Mouse (Mus musculus) gastrocnemius, postnatal 10 days (tissue): Measurements from ENCODE around the gene Rita1. TPM values are rescaled to one million over a fixed set of nuclear protein-coding genes. Genes with fewer than 3 reads are reported as not detected.

Experiments used
- DNase-seq: peaks from one replicate; pipeline ENCODE4 v3.0.0; 2021; ENCODE audit warnings: mixed read lengths
- total RNA-seq, 2 experiments: library from RNA; stranded (reverse); gene quantifications; 2 replicates each; pipeline ENCODE4 v1.2.3; 2021

Rita1 gene
- total RNA-seq, 2 experiments from 2014 or later, result 4.7 to 6.2 TPM

DNA sequence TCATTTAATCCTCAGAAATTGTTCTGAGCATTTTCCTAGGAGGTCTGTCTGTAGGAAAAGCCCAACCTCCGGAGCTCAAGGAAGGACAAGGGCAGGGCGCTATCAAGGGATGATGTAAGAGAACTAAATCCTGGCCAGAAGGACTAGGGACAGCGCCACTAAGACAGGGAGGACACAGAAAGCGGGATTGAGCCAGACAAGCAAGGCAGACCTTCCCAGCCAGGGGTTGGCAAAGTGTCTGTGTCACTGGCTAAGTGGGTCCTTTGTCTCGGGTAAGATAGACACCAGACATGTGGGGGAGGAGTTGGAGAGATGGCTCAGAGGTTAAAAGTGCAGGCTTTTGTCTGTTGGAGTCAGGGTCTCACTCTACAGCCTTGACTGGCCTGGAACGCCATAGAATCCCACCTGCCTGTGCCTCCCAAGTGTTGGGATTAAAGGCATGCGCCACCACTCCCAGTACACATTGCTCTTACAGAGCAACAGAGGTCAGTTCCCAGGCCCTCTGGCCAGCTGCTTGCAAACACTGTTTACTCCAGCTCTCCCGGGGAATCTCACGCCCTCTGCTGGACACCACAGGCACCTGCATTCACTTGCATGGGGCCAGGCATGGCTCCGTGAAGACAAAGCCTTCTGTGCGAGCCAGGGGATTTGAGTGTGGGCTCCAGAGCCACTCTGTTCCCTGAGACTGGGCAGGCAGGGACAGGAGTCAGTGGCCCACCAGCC, 11.3 kb downstream of the Rita1 start:
- no peak for DNase-seq

DNA sequence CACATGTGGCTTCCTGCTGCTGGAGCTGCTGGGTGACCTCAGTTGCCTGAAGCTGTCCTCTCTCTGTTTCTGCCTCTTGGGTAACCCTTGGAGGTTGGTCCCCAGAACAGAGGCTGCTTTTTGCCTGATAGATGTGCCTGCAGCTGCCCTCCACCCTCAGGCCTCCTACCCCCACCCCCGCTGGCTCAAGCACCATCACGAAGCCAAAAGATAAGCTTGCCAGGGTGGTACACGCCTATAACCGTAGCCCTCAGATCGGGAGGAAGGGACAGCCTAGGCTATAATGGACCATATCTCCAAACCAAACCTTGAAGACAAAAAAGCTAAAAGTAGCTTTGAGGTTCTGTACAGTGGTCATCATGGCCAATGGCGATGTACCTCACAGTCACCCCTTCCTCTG, 12.8 kb downstream of the Rita1 start:
- DNase-seq, result no peak

DNA sequence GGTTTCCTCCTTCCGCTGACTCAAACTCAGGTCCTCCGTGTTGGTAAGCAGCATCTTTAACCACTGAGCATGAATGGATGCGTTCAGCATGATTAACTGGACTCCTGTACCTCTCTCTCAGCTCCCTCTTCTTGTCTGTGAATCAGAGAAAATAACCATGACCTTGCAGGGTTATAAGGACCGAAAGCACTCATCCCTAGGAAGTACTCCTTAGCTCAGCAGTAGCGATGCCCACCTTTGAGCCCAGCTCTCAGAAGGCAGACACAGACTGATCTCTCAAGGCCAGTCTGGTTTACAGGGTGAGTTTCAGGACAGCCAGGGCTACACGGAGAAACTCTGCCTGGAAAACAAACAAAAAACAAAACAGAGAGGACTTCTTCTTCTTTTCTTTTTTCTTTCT, 17.9 kb downstream of the Rita1 start:
- no peak for DNase-seq

DNA sequence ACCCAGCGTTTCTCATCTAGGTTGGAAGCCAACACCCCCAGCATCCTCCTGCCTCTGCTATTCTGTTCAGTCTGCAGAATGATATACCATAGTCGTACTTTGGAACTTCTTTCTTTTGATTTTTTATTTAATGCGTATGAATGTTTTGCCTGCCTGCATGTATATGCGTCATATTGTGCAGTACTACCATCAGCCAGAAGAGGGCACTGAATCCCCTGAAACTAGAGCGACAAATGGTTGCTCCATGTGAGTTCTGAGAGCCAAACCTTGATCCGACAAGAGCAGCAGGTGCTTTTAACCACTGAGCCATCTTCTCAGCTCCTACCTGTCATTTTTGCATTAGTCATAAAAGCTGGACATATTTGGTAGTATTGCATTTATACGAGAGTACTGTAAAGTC, 20.2 kb downstream of the Rita1 start:
- DNase-seq, result no peak

DNA sequence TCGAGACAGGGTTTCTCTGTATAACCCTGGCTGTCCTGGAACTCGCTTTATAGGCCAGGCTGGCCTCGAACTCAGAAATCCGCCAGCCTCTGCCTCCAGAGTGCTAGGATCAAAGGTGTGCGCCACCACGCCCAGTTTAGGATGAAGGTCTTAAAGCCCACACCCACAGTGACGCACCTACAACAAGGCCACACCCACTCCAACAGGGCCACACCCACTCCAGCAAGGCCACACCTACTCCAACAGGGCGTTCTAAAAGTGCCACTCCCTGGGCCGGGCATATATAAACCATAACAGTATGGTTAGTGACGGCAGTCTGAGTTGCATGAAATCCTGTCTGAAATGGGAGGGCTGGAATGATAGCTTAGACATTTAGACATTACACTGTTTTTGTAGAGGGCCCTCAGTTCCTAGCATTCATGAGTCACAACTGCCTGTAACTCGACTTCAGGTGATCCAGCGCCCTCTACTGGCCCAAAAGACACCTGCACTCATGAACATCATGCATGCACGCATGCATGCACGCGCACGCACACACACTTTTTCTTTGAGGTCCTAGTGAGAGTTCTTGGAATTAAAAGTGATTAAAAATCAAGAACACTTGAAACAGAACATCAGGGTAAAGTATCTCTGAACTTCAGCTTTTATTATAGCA, 21.9 kb downstream of the Rita1 start:
- DNase-seq, result no peak

DNA sequence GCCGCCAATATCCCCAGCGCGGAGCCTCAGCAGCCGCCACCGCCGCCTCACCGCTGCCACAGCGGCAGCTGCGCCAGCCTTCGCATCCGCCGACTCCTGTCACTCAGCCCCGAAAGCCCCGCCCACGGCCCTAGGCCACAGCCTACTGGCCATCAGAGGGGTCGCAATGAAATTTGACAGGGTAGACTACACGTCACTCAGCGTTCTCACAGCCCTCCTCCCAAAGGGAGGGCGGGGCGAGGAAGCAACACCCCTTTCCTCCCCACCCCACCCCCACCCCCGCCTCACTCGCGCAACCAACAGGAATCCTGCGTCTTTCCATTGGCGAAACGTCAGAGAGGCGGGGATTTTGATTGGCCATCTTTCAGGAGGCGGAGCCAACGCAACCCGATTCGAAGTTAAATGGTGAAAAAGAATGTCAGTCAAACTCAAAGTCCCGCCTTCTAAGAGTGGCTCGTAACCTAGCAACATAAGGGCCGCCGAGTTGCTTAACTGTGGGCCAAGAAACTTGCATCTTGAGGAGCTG, 23.8 kb downstream of the Rita1 start, which contains the start of the genes Tpcn1 and Iqcd:
Tpcn1 (minus strand) TSS at position 105 of the 526 bp plus-strand sequence.
Iqcd (plus strand) TSS at position 448 of the 526 bp plus-strand sequence.
- peak; percentile 99 for DNase-seq

DNA sequence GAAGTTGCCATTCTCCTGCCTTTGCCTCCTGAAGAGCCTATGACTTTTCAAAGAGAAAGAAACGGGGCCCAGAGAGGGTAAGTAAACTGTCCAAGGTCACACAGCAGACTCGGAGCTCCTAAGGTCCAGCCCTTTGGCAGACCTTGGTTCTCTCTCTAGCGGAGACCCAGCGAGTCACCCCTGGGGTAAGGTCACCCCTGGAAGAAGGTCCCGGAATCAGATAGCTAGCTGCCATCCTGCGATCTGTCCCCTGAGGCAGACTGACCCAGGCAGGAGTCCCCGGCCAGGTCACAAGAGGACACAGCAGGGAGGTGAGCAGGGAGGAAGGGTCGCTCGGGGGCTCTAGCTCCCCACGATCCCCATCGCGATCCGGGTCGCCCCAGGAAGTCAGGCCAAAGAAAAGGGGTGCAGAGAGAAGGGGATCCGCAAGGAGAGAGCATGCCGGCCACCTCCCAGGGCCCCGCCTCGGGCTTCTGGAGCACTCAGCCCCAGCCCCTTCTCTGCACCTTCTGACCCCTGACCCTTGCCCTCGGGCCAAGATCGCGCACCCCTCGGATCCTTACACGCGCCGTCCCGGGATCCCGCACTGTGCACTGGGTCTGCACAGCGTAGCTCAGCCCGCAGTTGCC, 24.3 kb downstream of the Rita1 start:
- no peak for DNase-seq

DNA sequence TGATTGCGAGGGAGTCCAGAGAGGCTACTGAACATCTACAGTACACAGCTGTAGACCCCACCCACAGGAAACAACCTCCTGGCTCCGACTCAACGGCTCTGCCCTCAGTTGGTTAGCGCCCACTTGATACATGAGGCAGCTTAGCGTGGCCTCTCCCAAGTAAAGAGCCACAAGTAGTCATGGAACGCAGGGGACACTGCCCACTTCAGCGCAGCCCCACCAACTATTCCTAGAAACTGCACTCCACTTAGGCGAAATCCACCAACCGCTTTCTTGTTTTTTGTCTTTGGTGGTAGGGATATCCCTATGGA, 24.8 kb downstream of the Rita1 start:
- no peak for DNase-seq

DNA sequence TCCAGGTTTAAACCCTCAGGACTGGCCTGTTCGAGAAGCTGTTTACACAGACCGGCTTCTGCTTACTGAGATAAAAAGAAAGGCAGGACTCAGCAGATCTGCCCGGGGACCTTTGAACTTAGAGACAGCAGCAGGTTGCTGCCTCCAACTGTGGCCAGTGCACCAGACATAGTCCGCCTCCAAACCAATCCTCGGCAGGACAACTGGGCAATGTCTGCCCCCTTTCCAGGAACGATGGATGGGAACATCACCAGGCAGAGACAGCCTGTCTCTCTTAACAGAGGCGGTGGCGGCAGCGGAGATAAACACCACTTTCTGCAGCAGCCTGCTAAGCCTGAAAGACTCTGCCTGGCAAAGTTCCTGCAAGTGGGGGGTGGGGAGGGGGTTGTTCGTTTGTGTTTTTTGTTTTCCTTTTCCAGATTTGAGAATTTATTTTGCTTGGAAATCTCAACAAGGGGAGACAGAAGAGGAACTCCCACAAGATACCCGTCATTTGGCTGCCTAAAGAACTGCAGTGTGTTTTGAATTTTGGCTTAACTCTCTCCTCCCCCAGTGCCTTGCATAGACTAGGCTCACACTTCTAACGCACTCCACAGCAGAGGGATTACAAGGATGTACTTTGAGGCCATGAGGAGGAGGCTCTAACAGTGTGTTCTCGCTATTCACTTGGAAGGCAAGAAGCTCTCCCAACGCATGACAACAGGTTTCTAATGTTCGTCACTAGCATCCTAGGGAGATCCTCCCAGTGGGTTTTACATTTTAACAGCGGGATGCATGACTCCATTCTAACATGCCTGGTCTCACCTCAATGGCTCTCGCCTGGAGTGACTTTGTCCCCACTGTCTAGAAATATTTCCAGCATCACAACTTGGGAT, 25.4 kb downstream of the Rita1 start:
- DNase-seq, result no peak

DNA sequence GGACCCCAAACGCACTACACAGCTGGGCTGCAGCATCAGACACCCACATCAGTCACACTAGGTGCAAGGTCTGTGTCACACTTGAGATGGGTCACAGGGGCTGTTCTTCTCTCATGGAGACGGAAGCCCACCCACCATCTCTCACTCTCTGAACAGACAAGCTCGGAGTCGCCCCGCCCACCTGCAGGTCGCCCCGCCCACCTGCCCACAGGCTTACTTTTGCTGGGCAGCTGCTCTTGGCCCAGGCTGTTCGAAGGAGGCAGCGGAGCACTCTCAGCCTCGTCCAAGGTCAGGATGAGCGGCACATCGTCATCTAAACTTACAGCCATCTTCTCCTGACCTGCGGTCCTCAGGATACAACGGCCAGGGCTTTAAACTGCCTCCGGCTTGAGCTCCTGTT, 27.4 kb downstream of the Rita1 start:
- DNase-seq, result no peak

DNA sequence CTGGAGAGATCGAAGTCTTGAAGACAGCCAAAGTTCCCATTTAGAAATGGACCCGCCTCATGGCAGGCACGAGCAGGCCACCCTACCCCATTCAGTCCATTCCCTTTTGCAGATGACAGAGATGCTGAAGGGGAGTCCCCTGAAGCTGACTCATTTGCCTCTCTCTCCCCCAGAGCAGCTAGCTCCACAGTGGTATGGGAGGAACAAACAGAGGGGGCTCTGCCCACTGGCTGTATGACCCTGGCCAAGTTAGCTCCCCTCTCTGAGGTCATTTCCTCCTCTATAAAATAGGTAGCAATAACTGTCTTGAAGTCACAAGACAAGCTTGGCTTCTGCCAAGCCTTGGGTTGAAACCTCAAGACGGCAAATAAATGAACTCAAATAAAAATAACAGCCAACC, 28.9 kb downstream of the Rita1 start:
- no peak for DNase-seq

DNA sequence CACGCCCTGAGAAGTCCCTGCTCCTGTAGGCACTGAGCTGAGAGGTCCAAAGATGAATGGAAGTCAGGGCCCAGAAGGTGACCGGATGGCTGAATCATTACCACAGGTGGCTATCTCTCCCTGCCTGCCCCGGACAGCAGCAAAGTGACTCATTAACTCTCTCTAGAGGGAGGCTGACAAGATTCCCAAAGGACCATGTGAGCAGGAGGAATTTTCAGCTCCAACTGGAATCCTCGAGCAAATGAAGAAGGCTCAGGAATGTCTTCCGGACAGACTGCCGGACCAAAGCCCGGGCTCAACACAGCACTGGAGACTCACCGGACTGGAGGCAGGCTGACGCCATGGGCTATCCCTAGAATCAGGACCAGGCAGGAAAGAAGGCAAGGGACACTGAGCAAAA, 30.4 kb downstream of the Rita1 start:
- DNase-seq, result no peak

DNA sequence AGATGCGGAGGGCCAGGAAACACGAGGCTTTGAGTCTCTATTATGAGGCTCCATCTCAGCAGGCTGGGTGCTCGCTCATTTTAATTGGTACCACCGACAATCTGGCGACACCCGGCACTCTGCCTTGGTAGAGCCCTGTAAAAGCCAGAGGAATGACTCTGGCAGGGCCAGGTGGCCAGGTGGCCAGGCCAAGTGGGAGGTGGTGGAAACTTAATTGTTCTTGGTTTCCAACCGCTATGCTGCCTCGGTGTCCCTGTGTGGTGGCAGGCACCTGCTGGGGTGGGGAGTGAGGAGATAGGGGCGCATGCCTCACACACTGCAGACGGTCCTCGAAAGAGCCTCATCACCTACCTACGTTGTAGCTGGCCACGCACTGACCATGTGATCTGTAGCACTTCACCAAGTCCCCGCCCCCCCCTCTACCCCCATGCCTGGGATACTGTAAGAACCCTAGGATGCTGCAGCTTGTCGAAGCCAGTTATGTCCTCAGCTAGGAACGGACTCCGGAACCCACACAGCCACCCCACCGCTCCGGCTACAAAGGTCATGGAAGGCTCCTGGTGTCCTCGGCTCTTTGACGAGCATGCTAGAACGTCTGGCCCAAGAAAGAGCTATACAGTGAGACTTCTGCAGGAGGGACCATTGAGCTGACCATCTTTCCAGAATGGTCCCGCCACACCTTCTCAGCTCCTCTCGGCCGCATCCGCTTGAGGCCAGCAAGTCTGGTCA, 32.3 kb downstream of the Rita1 start:
- DNase-seq, result no peak

DNA sequence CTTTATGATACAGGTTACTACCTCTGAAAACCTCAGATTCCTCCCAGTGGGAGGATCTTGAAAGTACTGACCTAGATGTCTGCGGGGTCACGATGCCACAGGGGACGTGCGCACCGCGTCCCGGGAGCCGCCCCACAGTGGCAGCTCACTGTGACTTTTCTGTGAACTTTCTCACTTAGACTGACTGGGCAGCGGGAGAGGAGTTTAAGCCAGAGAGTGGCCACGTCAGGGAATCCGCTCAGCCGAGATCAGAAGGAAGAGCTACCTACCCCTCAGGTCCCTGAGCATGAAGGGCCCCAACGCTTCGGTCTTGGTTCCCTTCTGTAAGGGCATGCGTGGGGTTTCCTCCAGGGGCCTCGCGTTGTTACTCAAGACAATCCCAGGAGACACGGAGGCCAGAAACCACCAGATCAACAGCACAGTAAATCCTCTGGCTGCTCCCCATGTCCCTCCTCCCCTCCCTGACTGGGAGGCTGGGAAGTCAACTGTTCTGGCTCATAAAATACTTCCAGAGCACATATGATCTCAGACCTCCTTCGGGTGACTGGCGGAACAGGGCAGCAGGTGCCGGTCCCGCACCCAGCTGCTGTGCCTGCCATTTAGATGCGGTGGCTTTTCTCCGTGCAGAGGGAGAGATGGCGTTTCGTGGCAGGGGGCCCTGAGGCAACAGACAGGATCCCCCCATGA, 33.0 kb downstream of the Rita1 start:
- DNase-seq, result peak; percentile 65

DNA sequence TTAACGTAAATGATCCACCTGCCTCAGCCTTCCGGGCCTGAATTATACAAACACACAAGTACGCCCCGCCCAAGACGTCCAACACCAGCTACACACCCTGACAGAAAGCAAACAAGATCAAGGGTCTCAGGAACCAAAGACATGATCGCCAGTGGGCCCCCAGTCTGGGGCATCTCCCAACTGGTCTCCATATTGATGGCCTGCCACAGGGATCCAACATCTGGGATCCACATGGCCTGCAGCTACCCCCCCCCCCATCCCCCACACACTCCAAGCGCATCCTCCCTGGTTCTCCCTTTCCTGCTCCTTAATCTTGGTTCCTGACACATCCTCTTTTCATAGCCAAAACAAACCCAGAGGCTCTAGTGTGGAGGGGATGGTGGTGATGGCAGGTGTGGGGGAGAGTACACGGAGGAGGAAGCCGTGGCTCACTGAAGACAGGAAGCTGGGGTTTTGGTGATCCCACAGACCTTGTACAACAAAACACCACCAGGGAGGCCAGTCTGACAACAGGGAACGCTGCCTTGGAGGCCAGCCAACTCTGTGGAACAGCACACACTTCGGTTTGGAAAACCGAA, 33.8 kb downstream of the Rita1 start:
- peak; percentile 73 for DNase-seq

DNA sequence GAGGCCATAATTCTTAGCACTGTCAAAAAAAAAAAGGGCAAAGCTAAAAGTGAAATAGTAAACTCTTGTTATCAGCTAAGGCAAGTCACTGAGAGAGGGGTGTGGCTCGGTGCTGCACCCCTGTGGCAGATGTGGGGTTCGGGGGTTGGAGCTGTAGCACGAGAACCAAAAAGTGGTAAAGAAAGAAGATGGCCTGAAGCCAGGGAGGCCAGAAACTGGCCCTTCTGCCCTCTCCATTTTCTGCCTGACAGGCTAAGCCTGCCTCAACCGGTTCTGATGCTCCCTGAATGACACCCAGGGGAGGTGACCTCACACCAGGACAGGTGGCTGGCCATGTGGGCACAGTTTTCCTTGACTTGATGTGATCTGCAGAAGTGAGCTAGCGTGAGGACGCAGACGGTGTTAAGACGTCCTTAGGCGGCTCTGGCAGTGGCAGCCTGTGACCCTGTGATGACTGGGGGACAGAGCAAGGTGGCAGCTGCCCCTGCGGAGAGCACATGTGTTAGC, 34.4 kb downstream of the Rita1 start:
- no peak for DNase-seq

DNA sequence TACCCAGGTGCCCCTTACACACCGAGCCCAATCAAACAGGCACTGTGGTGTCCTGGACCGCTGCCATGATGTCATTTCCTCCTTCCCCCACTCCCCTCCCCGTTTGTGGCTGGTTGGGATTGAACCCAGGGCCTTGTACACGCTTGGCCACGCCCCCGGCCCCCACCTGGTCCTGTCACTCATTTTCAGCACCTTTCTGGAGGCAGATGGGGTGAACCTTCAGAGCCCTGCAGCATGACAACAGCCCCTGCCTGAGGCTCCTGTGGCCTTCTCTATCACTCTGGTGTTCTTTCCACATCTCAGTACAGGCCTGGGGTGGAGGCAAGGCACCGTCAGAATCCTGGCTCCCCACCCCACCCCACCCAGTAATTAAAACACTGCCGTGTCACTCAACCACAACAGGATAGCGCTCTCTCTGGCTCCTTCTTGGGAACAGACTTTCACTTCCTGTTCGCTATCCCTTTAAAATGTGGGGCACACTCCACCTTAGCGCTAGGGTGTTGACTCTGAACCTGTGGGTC, 35.5 kb downstream of the Rita1 start:
- peak; percentile 35 for DNase-seq

DNA sequence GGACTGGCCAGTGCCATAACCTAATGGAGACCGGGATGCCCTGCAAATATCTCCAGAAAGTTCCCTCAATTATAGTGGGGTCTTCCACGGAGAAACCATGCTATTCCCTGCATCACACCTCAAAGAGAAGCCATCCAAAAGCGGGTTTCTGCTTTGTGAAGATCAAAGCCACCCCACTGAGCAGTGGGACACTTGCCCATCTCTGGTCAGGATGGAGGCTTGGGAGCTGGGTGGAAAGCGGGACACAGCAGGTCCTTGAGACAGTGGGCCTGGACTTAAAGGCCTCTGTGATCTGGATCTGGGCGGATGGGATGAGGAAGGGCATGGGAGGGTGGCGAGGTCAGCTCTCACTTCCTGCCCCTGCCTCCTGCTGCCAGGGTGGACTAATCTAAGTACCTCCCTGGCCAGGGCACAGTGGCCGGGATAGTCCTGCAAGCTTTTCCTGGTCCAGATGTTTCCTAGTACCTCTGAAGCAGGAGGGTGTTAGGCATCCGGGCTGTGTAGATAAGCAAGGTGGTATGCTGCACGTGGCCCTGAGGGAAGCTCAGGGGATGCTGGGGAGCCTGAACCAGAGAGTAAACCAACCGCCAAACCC, 37.8 kb downstream of the Rita1 start:
- no peak for DNase-seq

DNA sequence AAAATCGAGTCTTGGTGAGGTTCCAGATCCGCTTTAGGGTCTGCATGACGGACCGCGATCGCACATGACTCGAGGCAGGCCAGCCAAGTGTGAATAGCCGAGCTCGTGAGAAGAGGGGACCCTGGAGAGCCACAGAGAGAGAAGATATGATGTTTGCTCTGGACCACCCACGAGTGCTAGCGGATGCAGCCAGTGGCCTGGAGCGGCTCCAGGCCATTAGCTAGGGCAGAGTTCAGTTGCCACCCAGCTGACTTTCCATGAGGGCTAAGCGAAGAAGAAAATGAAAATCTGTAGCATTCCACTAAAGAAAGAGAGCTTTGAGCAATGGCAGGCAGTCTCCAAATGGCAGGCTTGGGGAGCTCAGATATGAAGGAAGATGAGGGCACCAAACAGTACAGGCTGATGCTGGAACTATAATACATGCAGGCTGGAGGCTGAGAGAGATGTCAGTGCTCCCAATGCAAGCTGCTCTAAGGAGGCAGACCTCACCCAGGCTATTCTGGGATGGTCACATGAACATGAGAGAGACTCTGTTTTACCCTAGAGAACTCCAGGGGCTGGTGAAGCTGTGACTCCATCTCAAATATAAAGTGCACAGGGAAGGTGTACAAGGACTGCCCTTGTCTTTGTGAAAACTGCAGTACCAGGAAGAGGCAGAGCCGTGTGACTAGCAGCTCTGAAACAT, 41.2 kb downstream of the Rita1 start:
- no peak for DNase-seq
